Mouse (Mus musculus): ENCODE data around the gene Flt3l. TPM values are rescaled to one million over a fixed set of nuclear protein-coding genes. Genes with fewer than 3 reads are reported as not detected.

The Flt3l gene
- polyA plus RNA-seq, 1 experiment from 2014 or later, result 1.3 TPM

- WGBS, result 31% methylated on average over 17 of the region's 18 CpGs
- no peaks in the 10 kb centered on the region for H3K9me3 ChIP-seq (ENCODE audit: control insufficient read depth, low read length)
- no peak overlapping the region for H3K9ac ChIP-seq (replicated peaks; ENCODE audit: low read depth, low read length)
- ATAC-seq (ENCODE audit: low read depth), result no peak
- no peak overlapping the region for H3K27ac ChIP-seq (ENCODE audit: low read depth, low read length)
- H3K4me3 ChIP-seq (ENCODE audit: low read depth, low read length), result no peak overlapping the region
- H3K4me1 ChIP-seq (ENCODE audit: control insufficient read depth, insufficient read depth, low read length), result 0 out of 2 replicates have a peak, but pooled peaks cover 4% of the 10 kb centered on the region
- no peaks in the 10 kb centered on the region for H3K27me3 ChIP-seq (ENCODE audit: control insufficient read depth, insufficient read depth, low read length)
- no peaks in the 10 kb centered on the region for H3K36me3 ChIP-seq (ENCODE audit: control insufficient read depth, insufficient read depth, low read length)
- no peak overlapping the region for H3K4me2 ChIP-seq (ENCODE audit: low read depth, low read length)
Measured at GRCm38 (mm10) chr7:45093516-45093905, 42.7 kb downstream of the Flt3l start.

- 58% methylated on average over 12 of the region's 12 CpGs for WGBS
- H3K9me3 ChIP-seq (ENCODE audit: control insufficient read depth, low read length), result no peaks in the 10 kb centered on the region
- 0 out of 2 replicates have a peak, but pooled peaks cover 4% of the 10 kb centered on the region for H3K4me1 ChIP-seq (ENCODE audit: control insufficient read depth, insufficient read depth, low read length)
- H3K4me3 ChIP-seq (ENCODE audit: low read depth, low read length), result no peak overlapping the region
- no peaks in the 10 kb centered on the region for H3K36me3 ChIP-seq (ENCODE audit: control insufficient read depth, insufficient read depth, low read length)
- no peak overlapping the region for H3K9ac ChIP-seq (replicated peaks; ENCODE audit: low read depth, low read length)
- H3K4me2 ChIP-seq (ENCODE audit: low read depth, low read length), result no peak overlapping the region
- H3K27ac ChIP-seq (ENCODE audit: low read depth, low read length), result no peak overlapping the region
- H3K27me3 ChIP-seq (ENCODE audit: control insufficient read depth, insufficient read depth, low read length), result no peaks in the 10 kb centered on the region
- no peak for ATAC-seq (ENCODE audit: low read depth)
Measured at GRCm38 (mm10) chr7:45092828-45093515, 43.3 kb downstream of the Flt3l start.

GRCm38 (mm10) chr7:45092048-45092447 lies 44.2 kb downstream of the Flt3l start, which contains the start of gene Rcn3:
Gene Rcn3 (minus strand): TSS chr7:45092221.
- no peaks in the 10 kb centered on the region for H3K27me3 ChIP-seq (ENCODE audit: control insufficient read depth, insufficient read depth, low read length)
- H3K4me2 ChIP-seq (ENCODE audit: low read depth, low read length), result peak within 1 kb of the TSS; percentile 56
- H3K4me3 ChIP-seq (ENCODE audit: low read depth, low read length), result peak within 1 kb of the TSS; percentile 30
- peak; percentile 94 for ATAC-seq (ENCODE audit: low read depth)
- no peaks in the 10 kb centered on the region for H3K36me3 ChIP-seq (ENCODE audit: control insufficient read depth, insufficient read depth, low read length)
- no peak within 1 kb of the TSS for H3K27ac ChIP-seq (ENCODE audit: low read depth, low read length)
- H3K4me1 ChIP-seq (ENCODE audit: control insufficient read depth, insufficient read depth, low read length), result 0 out of 2 replicates have a peak, but pooled peaks cover 4% of the 10 kb centered on the region
- under 1% methylated on average over 16 of the region's 16 CpGs for WGBS
- H3K9ac ChIP-seq (replicated peaks; ENCODE audit: low read depth, low read length), result peak within 1 kb of the TSS; percentile 52
- H3K9me3 ChIP-seq (ENCODE audit: control insufficient read depth, low read length), result no peaks in the 10 kb centered on the region

- H3K9ac ChIP-seq (replicated peaks; ENCODE audit: low read depth, low read length), result peak overlapping the region; percentile 52
- no peaks in the 10 kb centered on the region for H3K9me3 ChIP-seq (ENCODE audit: control insufficient read depth, low read length)
- 17% methylated on average over 35 of the region's 35 CpGs for WGBS
- peak overlapping the region; percentile 30 for H3K4me3 ChIP-seq (ENCODE audit: low read depth, low read length)
- no peak overlapping the region for H3K27ac ChIP-seq (ENCODE audit: low read depth, low read length)
- no peaks in the 10 kb centered on the region for H3K27me3 ChIP-seq (ENCODE audit: control insufficient read depth, insufficient read depth, low read length)
- 0 out of 2 replicates have a peak, but pooled peaks cover 4% of the 10 kb centered on the region for H3K4me1 ChIP-seq (ENCODE audit: control insufficient read depth, insufficient read depth, low read length)
- no peaks in the 10 kb centered on the region for H3K36me3 ChIP-seq (ENCODE audit: control insufficient read depth, insufficient read depth, low read length)
- ATAC-seq (ENCODE audit: low read depth), result 0 out of 2 replicates have a peak, but pooled peaks have one; percentile 10
- H3K4me2 ChIP-seq (ENCODE audit: low read depth, low read length), result peak overlapping the region; percentile 56
Measured at GRCm38 (mm10) chr7:45091001-45091990, 44.9 kb downstream of the Flt3l start.

GRCm38 (mm10) chr7:45090251-45090977 lies 45.8 kb downstream of the Flt3l start:
- WGBS, result 87% methylated on average over 13 of the region's 13 CpGs
- Histone ChIP-seq H3K27me3 (ENCODE audit: control insufficient read depth, insufficient read depth, low read length) (no peaks in the 10 kb centered on the region), H3K4me2 (ENCODE audit: low read depth, low read length) (0 out of 2 replicates have a peak overlapping the region, but pooled peaks have one; percentile 56), H3K9me3 (ENCODE audit: control insufficient read depth, low read length) (no peaks in the 10 kb centered on the region), H3K9ac (replicated peaks; ENCODE audit: low read depth, low read length) (no peak overlapping the region), H3K4me3 (ENCODE audit: low read depth, low read length) (peak overlapping the region; percentile 30; the same call in 1 of the 2 replicates), H3K4me1 (ENCODE audit: control insufficient read depth, insufficient read depth, low read length) (0 out of 2 replicates have a peak, but pooled peaks cover 4% of the 10 kb centered on the region), H3K36me3 (ENCODE audit: control insufficient read depth, insufficient read depth, low read length) (no peaks in the 10 kb centered on the region), H3K27ac (ENCODE audit: low read depth, low read length) (no peak overlapping the region)
- ATAC-seq (ENCODE audit: low read depth), result no peak

GRCm38 (mm10) chr7:45088597-45088996 lies 47.6 kb downstream of the Flt3l start:
- Histone ChIP-seq H3K27me3 (ENCODE audit: control insufficient read depth, insufficient read depth, low read length) (no peaks in the 10 kb centered on the region), H3K9me3 (ENCODE audit: control insufficient read depth, low read length) (no peaks in the 10 kb centered on the region), H3K36me3 (ENCODE audit: control insufficient read depth, insufficient read depth, low read length) (no peaks in the 10 kb centered on the region), H3K4me3 (ENCODE audit: low read depth, low read length) (no peak overlapping the region), H3K9ac (replicated peaks; ENCODE audit: low read depth, low read length) (no peak overlapping the region), H3K4me1 (ENCODE audit: control insufficient read depth, insufficient read depth, low read length) (0 out of 2 replicates have a peak, but pooled peaks cover 4% of the 10 kb centered on the region), H3K4me2 (ENCODE audit: low read depth, low read length) (no peak overlapping the region), H3K27ac (ENCODE audit: low read depth, low read length) (no peak overlapping the region)
- no peak for ATAC-seq (ENCODE audit: low read depth)
- WGBS, result 91% methylated on average over 17 of the region's 17 CpGs

GRCm38 (mm10) chr7:45086084-45086483 lies 50.1 kb downstream of the Flt3l start:
- 0 out of 2 replicates have a peak, but pooled peaks cover under 1% of the 10 kb centered on the region for H3K4me1 ChIP-seq (ENCODE audit: control insufficient read depth, insufficient read depth, low read length)
- no peak overlapping the region for H3K4me2 ChIP-seq (ENCODE audit: low read depth, low read length)
- H3K27me3 ChIP-seq (ENCODE audit: control insufficient read depth, insufficient read depth, low read length), result no peaks in the 10 kb centered on the region
- H3K4me3 ChIP-seq (ENCODE audit: low read depth, low read length), result no peak overlapping the region
- H3K36me3 ChIP-seq (ENCODE audit: control insufficient read depth, insufficient read depth, low read length), result no peaks in the 10 kb centered on the region
- no peak overlapping the region for H3K9ac ChIP-seq (replicated peaks; ENCODE audit: low read depth, low read length)
- H3K9me3 ChIP-seq (ENCODE audit: control insufficient read depth, low read length), result no peaks in the 10 kb centered on the region
- 81% methylated on average over 4 of the region's 4 CpGs for WGBS
- ATAC-seq (ENCODE audit: low read depth), result no peak
- H3K27ac ChIP-seq (ENCODE audit: low read depth, low read length), result no peak overlapping the region

GRCm38 (mm10) chr7:45083300-45083890 lies 52.8 kb downstream of the Flt3l start:
- H3K36me3 ChIP-seq (ENCODE audit: control insufficient read depth, insufficient read depth, low read length), result no peaks in the 10 kb centered on the region
- H3K27me3 ChIP-seq (ENCODE audit: control insufficient read depth, insufficient read depth, low read length), result no peaks in the 10 kb centered on the region
- ATAC-seq (ENCODE audit: low read depth), result no peak
- H3K9me3 ChIP-seq (ENCODE audit: control insufficient read depth, low read length), result no peaks in the 10 kb centered on the region
- H3K9ac ChIP-seq (replicated peaks; ENCODE audit: low read depth, low read length), result no peak overlapping the region
- no peak overlapping the region for H3K4me3 ChIP-seq (ENCODE audit: low read depth, low read length)
- H3K4me1 ChIP-seq (ENCODE audit: control insufficient read depth, insufficient read depth, low read length), result no peaks in the 10 kb centered on the region
- no peak overlapping the region for H3K4me2 ChIP-seq (ENCODE audit: low read depth, low read length)
- peak overlapping the region; percentile 12; the same call in 1 of the 2 replicates for H3K27ac ChIP-seq (ENCODE audit: low read depth, low read length)
- WGBS, result 90% methylated on average over 22 of the region's 22 CpGs

Data from neural tube, embryonic 14.5 days (tissue).